Mouse (Mus musculus) heart, embryonic 13.5 days (tissue): ENCODE data around the gene Trim67. TPM values are rescaled to one million over a fixed set of nuclear protein-coding genes. Genes with fewer than 3 reads are reported as not detected.
A peak's percentile ranks its signal among the peaks of the same experiment; 100 is the strongest.

Experiments
- ATAC-seq: fragments of 200-750 bp; cut with Nextera tagmentation; 2 replicates; pipeline ENCODE4 v1.8.0; 2017; ENCODE audit warnings: moderate TSS enrichment; ENCODE audit not compliant: insufficient number of reproducible peaks, low FRiP score, low TSS enrichment; ENCODE audit errors: extremely low read depth
- H3K27ac ChIP-seq: fragments of 300-500 bp; sonication (generic); replicated peaks from 2 replicates; pipeline ENCODE4 v1.5.1; 2015; ENCODE audit warnings: moderate library complexity, mild to moderate bottlenecking, inconsistent platforms
- H3K27me3 ChIP-seq: fragments of 300-500 bp; sonication (generic); replicated peaks from 2 replicates; pipeline ENCODE4 v1.6.1; 2015; ENCODE audit warnings: mild to moderate bottlenecking, inconsistent platforms
- H3K36me3 ChIP-seq: fragments of 300-500 bp; sonication (generic); 2 replicates; pipeline ENCODE4 v1.6.1; 2015; ENCODE audit warnings: mild to moderate bottlenecking, inconsistent platforms
- H3K4me1 ChIP-seq: fragments of 300-500 bp; sonication (generic); 2 replicates; pipeline ENCODE4 v1.6.1; 2015; ENCODE audit warnings: inconsistent platforms
- H3K4me2 ChIP-seq: fragments of 300-500 bp; sonication (generic); 2 replicates; pipeline ENCODE4 v1.6.1; 2015; ENCODE audit warnings: inconsistent platforms, mild to moderate bottlenecking, moderate library complexity
- H3K4me3 ChIP-seq: fragments of 300-500 bp; sonication (generic); 2 replicates; pipeline ENCODE4 v1.5.1; 2015; ENCODE audit warnings: moderate library complexity, mild to moderate bottlenecking, inconsistent platforms
- H3K9ac ChIP-seq: fragments of 300-500 bp; sonication (generic); 2 replicates; pipeline ENCODE4 v1.6.1; 2015; ENCODE audit warnings: inconsistent platforms, mild to moderate bottlenecking, moderate library complexity
- H3K9me3 ChIP-seq: fragments of 300-500 bp; sonication (generic); 2 replicates; pipeline ENCODE4 v1.6.1; 2016; ENCODE audit warnings: inconsistent platforms
- WGBS: fragments of 180-500 bp; shearing (Covaris S2); methylation state at CpG from one replicate; pipeline ENCODE4 v1.1.7; 2015; ENCODE audit warnings: mixed read lengths; 5-methylcytosine and 5-hydroxymethylcytosine counted together
- polyA plus RNA-seq: library from polyadenylated mRNA; unstranded; fragments of >200 nt; fragmentation: Nextera tagmentation; extraction: Ambion mirVana; gene quantifications from 2 replicates; pipeline ENCODE4 v1.2.1, GENCODE M21; 2015

The Trim67 gene
- polyA plus RNA-seq, 1 experiment from 2014 or later = 0.16 TPM

GRCm38 (mm10) chr8:124794486-124794780 lies 1.5 kb downstream of the Trim67 start:
- H3K4me2 ChIP-seq = peak overlapping the region; percentile 98
- H3K4me1 ChIP-seq = peaks cover 35% of the 10 kb centered on the region
- no peaks in the 10 kb centered on the region for H3K9me3 ChIP-seq
- peaks cover 82% of the 10 kb centered on the region for H3K27me3 ChIP-seq
- WGBS = 2% methylated on average over 25 of the region's 25 CpGs
- H3K27ac ChIP-seq = no peak overlapping the region
- H3K4me3 ChIP-seq = peak overlapping the region; percentile 72
- H3K9ac ChIP-seq = peak overlapping the region; percentile 56
- H3K36me3 ChIP-seq = no peaks in the 10 kb centered on the region
- ATAC-seq = no peak; the same call in 1 of the 2 replicates

GRCm38 (mm10) chr8:124795781-124796488 lies 3.0 kb downstream of the Trim67 start:
- H3K27ac ChIP-seq = no peak overlapping the region
- H3K9me3 ChIP-seq = no peaks in the 10 kb centered on the region
- H3K4me1 ChIP-seq = peaks cover 35% of the 10 kb centered on the region
- no peak overlapping the region for H3K9ac ChIP-seq
- peaks cover 76% of the 10 kb centered on the region for H3K27me3 ChIP-seq
- no peak overlapping the region for H3K4me2 ChIP-seq
- no peak overlapping the region for H3K4me3 ChIP-seq
- H3K36me3 ChIP-seq = no peaks in the 10 kb centered on the region
- 70% methylated on average over 8 of the region's 8 CpGs for WGBS
- no peak for ATAC-seq

GRCm38 (mm10) chr8:124800542-124800941 lies 7.7 kb downstream of the Trim67 start:
- Histone ChIP-seq H3K9me3 (no peaks in the 10 kb centered on the region), H3K27me3 (peaks cover 56% of the 10 kb centered on the region), H3K27ac (no peak overlapping the region), H3K4me2 (no peak overlapping the region), H3K4me1 (no peaks in the 10 kb centered on the region), H3K9ac (no peak overlapping the region), H3K36me3 (no peaks in the 10 kb centered on the region), H3K4me3 (no peak overlapping the region)
- 19% methylated on average over 11 of the region's 11 CpGs for WGBS
- no peak for ATAC-seq

GRCm38 (mm10) chr8:124803824-124804702 lies 11.2 kb downstream of the Trim67 start:
- Histone ChIP-seq H3K9me3 (no peaks in the 10 kb centered on the region), H3K36me3 (no peaks in the 10 kb centered on the region), H3K9ac (no peak overlapping the region), H3K27ac (no peak overlapping the region), H3K27me3 (peaks cover 25% of the 10 kb centered on the region), H3K4me2 (no peak overlapping the region), H3K4me3 (no peak overlapping the region), H3K4me1 (no peaks in the 10 kb centered on the region)
- ATAC-seq = no peak
- WGBS = 50% methylated on average over 12 of the region's 12 CpGs

GRCm38 (mm10) chr8:124805990-124806389 lies 13.1 kb downstream of the Trim67 start:
- H3K4me3 ChIP-seq = no peak overlapping the region
- no peak overlapping the region for H3K9ac ChIP-seq
- H3K4me1 ChIP-seq = no peaks in the 10 kb centered on the region

GRCm38 (mm10) chr8:124809419-124809818 lies 16.5 kb downstream of the Trim67 start:
- Histone ChIP-seq H3K27me3 (peaks cover 2% of the 10 kb centered on the region; the same call in 1 of the 2 replicates), H3K27ac (no peak overlapping the region), H3K9me3 (no peaks in the 10 kb centered on the region), H3K4me3 (no peak overlapping the region), H3K4me2 (no peak overlapping the region), H3K9ac (no peak overlapping the region), H3K4me1 (no peaks in the 10 kb centered on the region), H3K36me3 (no peaks in the 10 kb centered on the region)
- ATAC-seq = no peak
- 48% methylated on average over 2 of the region's 2 CpGs for WGBS

More at GRCm38 (mm10) chr8:124805990-124806389, 13.1 kb downstream of the Trim67 start:
- 74% methylated on average over 4 of the region's 4 CpGs for WGBS
- Histone ChIP-seq H3K36me3 (no peaks in the 10 kb centered on the region), H3K27me3 (peaks cover 21% of the 10 kb centered on the region), H3K27ac (no peak overlapping the region), H3K9me3 (no peaks in the 10 kb centered on the region), H3K4me2 (no peak overlapping the region)
- ATAC-seq = no peak

- Histone ChIP-seq H3K4me2 (no peak overlapping the region), H3K27me3 (0 out of 2 replicates have a peak, but pooled peaks cover 2% of the 10 kb centered on the region), H3K4me3 (no peak overlapping the region), H3K9me3 (no peaks in the 10 kb centered on the region), H3K36me3 (no peaks in the 10 kb centered on the region), H3K9ac (no peak overlapping the region), H3K4me1 (no peaks in the 10 kb centered on the region), H3K27ac (no peak overlapping the region)
- 50% methylated on average over 5 of the region's 5 CpGs for WGBS
- ATAC-seq = no peak
Observed at GRCm38 (mm10) chr8:124810056-124810610, 17.2 kb downstream of the Trim67 start.

GRCm38 (mm10) chr8:124810689-124811394 lies 17.9 kb downstream of the Trim67 start:
- no peak overlapping the region for H3K4me3 ChIP-seq
- H3K27ac ChIP-seq = no peak overlapping the region
- WGBS = 35% methylated on average over 9 of the region's 9 CpGs
- no peaks in the 10 kb centered on the region for H3K4me1 ChIP-seq
- H3K4me2 ChIP-seq = no peak overlapping the region
- H3K9ac ChIP-seq = no peak overlapping the region
- 0 out of 2 replicates have a peak, but pooled peaks cover 2% of the 10 kb centered on the region for H3K27me3 ChIP-seq
- 0 out of 2 replicates have a peak, but pooled peaks cover 2% of the 10 kb centered on the region for H3K9me3 ChIP-seq
- no peaks in the 10 kb centered on the region for H3K36me3 ChIP-seq
- ATAC-seq = no peak

GRCm38 (mm10) chr8:124813326-124813725 lies 20.4 kb downstream of the Trim67 start:
- no peak for ATAC-seq
- Histone ChIP-seq H3K9me3 (peaks cover 17% of the 10 kb centered on the region), H3K27ac (no peak overlapping the region), H3K4me3 (no peak overlapping the region), H3K4me1 (no peaks in the 10 kb centered on the region), H3K9ac (no peak overlapping the region), H3K36me3 (no peaks in the 10 kb centered on the region), H3K27me3 (no peaks in the 10 kb centered on the region), H3K4me2 (no peak overlapping the region)
- WGBS = 48% methylated on average over 4 of the region's 4 CpGs

- Histone ChIP-seq H3K9ac (no peak overlapping the region), H3K27me3 (0 out of 2 replicates have a peak, but pooled peaks cover under 1% of the 10 kb centered on the region), H3K27ac (no peak overlapping the region), H3K4me3 (no peak overlapping the region), H3K4me1 (peaks cover 5% of the 10 kb centered on the region; the same call in 1 of the 2 replicates), H3K4me2 (no peak overlapping the region), H3K9me3 (peaks cover 17% of the 10 kb centered on the region), H3K36me3 (no peaks in the 10 kb centered on the region)
- 78% methylated on average over 12 of the region's 12 CpGs for WGBS
- no peak for ATAC-seq
Observed at GRCm38 (mm10) chr8:124815870-124816269, 23.0 kb downstream of the Trim67 start.

- 85% methylated on average over 11 of the region's 11 CpGs for WGBS
Observed at GRCm38 (mm10) chr8:124816866-124817265, 24.0 kb downstream of the Trim67 start.

More at GRCm38 (mm10) chr8:124816866-124817265, 24.0 kb downstream of the Trim67 start:
- ATAC-seq = no peak
- Histone ChIP-seq H3K9ac (no peak overlapping the region), H3K27ac (no peak overlapping the region), H3K9me3 (peaks cover 17% of the 10 kb centered on the region), H3K36me3 (no peaks in the 10 kb centered on the region), H3K4me3 (no peak overlapping the region), H3K4me1 (peaks cover 5% of the 10 kb centered on the region; the same call in 1 of the 2 replicates), H3K27me3 (0 out of 2 replicates have a peak, but pooled peaks cover 9% of the 10 kb centered on the region), H3K4me2 (no peak overlapping the region)
